Mouse (Mus musculus): ENCODE data around the gene Wdr31.

GRCm38 (mm10) chr4:62485450-62486161, 14.9 kb upstream of the Wdr31 start:
- no peak for TF ChIP-seq CTCF (IDR thresholded peaks at IDR 0.05; ENCODE audit: control insufficient read depth, insufficient read depth, insufficient replicate concordance, low read depth, low read length)
- TF ChIP-seq POLR2A (IDR thresholded peaks at IDR 0.05; ENCODE audit: control insufficient read depth, low read depth, low read length) = no peak

Measured in testis, adult 2 months (tissue).